Mouse (Mus musculus) T-cell, adult 2 months (primary cell): ENCODE results near the gene Pou2f2.

Source experiments
- DNase-seq: peaks from one replicate; pipeline ENCODE4 v3.0.0; 2022; ENCODE audit warnings: low spot score

Pou2f2 gene

DNA sequence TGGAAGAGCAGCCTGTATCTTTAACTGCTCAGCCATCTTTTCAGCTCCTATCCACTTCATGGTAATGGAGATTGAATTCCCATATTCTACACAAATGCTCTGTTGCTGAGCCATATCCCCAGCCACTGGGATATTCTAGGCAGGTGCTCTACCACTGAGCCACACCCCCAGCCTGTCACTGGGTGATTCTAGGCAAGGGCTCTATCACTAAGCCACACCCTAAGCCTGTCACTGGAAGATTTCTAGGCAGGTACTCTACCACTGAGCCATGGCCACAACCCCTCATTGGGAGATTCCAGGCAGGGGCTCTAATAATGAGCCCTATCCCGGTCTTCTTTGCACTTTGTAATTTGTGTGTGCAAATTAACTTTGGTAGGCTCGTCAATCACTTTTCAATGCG lies 15.6 kb upstream of the Pou2f2 start:
- no peak for DNase-seq

DNA sequence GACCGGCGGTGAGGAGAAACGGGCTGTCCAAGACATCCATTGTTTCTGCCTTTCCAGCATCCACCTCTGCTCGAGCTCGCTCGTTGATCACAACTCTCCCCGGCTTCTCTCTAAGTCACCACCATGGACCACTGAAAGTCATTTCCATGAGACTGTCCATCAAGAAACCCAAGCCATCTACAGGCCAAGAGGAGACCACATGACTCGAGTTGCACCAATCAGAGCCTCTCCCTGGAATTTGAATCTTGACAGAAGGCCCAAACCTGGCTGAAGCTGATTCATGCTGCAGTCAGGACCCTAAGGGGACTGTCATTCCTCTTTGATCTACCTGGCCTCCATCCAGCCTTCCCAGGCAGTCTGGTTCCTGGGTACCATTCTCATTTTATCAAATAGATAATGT lies 12.6 kb upstream of the Pou2f2 start:
- DNase-seq = no peak

DNA sequence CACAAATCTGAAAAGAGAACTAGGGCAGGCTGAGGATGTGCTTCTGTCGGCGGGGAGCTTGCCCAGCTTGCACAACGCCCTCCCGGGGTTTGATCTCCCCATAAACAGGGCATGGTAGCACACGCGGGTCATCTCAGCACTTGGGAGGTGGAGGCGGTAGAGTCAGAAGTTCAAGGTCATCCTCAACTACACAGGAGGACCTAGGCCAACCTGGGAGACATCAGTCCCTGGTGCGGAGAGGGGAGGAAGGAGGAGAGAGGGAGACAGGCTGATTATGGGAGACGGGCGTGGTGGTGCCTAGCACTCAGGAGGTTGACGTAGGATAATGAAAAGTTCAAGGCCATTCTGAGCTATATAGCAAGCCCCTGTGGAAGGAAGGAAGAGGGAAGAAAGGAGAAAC lies 11.3 kb upstream of the Pou2f2 start:
- DNase-seq = no peak

DNA sequence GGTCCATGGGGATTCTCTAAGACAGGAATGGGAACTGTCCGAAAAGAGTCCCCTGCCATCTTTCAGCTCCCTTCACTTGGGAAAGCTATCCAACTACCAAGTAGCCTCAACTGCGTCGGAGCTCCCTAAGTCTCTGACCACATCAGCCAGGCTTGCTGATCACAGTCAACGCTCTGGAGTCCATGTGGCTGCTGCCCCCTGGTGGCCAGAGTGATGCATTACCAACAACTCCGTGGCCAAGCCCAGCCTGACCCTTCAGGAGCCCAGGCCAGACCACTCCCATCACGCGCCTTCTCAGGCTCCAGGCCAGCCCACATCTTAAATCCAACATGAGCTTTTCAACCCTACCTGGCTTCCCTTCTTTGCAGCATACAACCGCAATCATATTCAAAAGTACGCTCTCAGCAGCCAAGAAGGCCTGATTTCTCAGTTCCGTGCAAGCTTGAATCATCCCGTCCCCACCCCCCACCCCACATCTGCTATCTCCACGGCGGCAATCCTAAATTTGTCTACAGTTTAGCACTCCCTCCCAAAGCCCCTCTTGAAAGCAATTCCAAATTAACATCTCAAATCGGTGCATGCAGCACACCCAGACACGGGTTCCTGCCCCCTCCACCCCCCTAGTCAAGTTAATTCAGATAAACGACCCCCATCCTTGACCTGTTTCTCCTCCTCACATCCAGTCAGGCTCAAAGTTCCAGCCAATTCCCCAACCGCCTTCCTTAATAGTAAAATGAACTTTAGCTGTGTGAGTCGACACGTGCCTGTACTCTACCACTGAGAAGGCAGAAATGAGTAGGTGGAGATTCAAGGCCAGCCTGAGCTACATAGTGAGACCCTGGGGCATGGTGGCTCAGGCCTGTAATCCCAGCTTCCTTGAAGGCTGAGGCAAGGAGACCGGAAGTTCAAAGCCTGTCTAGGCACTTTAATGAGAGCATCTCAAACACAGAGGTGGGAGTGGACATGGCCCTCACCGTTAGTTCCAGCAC lies 8.4 kb upstream of the Pou2f2 start:
- peak; percentile 71 for DNase-seq

DNA sequence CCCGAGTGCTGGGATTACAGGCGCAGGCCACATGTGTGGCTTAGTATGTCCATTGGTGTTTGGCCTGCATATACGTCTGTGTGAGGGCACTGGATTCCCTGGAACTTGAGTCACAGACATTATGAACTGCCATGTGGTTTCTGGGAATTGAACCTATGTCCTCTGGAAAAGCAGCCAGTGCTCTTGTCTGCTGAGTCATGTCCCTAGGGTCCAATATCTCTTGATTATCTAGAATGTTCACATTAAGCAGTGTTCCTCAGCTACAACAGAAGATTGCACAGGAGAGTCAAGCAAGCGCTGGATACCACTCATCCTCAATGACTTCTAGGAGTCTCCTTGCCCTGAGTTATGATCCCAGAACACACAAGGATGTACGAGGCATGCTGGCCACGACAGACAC lies 4.6 kb upstream of the Pou2f2 start:
- no peak for DNase-seq

DNA sequence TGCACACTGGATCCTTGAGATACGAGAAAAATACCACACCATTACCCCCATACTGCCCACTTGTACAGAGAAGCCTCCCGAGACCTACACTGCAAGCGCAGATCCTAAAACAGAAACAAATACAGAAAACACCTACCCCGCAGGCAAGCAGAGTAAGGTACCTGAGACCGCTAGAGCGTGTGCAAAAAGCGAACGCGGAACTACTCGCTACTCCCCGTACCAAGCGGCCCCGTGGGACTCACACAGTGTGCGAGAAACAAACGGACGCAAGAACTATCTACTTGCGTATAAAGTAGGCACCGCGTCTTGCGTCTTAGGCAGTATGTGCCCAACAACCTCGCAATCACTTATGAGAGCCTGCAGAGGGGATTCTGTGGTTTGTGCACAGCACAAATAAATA lies 2.3 kb upstream of the Pou2f2 start:
- peak; percentile 21 for DNase-seq

DNA sequence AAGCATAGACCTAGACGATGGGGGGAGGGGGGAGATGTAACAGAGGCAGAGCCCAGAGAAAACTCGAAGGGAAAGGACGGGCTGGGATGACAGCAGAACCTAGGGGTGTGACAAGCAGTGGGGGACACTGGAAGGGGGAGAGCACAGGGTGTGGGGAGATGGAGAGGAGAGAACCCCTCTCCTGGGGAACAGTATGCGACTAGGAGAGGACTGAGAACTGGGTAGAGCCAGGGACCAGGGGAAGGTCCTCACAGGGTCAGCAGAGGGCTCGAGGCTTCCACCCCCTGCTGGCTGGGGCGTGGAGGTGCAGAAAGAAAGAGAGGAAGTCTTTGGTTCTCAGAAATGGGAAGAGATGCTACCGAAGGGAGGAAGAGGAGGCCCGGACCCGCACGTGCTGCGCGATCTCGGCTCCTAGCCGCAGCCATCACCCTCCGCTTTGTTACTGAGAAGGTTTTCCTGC lies 1.8 kb upstream of the Pou2f2 start:
- DNase-seq = peak; percentile 43

DNA sequence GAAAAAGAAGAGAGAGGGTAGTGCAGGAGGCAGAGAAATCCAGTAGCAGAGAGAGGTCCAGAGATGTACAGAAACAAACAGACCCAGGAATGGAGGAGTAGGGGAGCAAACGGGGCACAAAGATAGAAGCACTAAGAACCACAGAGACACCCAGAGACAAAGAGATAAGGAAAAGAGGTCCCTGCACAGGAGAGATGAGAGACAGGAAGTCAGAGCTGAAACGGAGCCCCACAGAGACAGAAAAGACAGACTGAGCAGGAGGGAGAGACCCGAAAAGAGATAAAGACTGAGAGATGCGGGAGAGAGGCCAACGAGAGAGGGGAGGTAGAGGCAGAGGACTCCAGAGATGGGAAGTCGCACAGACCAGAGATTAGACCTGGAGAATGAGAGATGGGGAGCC lies 986 bp upstream of the Pou2f2 start:
- no peak for DNase-seq

DNA sequence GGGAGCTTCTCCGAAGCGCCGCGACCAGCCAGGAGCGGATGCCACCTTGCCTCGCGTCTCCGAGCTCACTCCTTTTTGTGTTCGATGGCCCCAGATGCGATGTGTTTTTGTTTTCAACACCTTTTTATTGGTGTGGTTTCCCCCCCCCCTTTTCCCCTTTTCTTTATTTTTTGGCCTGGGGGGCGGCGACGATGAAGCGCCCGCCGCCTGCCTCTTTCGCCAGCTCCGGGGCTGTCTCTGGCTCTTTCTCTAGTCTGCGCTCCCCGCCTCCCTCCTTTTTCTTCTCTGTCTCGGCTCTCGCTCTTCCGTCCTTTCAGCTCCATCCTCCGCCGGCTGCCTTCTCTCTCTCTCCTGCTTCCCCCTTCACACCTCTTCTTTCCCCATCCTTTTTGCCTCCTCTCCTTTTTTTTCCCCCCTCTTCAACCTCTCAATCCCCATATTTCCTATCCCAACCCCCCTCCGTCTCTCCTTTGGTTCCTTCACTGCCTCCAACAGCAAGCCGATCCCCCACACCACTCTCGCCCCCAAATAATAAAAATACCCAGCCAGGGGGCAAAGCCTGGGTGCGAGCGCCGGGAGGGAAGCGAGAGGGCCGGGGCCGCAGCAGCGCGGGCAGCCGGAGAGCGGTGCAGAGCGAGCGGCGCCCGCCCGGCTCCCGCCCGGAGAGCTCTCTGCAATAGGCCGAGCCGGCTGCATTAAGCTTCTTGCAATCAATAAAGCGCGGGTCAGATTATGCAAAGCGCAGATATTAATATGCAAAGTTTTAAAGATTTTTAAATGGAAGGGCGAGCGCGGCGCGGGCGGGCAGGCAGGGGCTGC lies 530 bp downstream of the Pou2f2 start:
- no peak for DNase-seq

DNA sequence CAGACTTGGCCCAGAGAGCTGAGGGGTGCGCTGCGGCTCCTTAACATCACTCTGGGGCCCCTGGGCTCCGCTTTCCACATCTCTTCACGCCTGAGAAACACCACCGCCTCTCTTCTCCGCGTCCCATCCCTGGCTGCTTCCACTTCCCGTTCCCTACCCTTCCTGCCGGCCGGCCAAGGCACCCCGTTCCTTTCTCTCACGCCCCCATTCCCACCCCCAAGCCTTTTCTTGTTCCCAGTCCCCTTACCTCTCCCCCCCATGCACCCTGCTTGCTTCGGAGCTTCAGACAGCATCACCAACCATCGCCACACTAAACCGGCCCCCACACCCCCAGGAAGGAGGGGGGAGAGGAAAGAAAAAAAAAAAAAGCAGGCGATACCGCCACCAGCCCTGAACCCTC lies 1.2 kb downstream of the Pou2f2 start:
- DNase-seq = no peak

DNA sequence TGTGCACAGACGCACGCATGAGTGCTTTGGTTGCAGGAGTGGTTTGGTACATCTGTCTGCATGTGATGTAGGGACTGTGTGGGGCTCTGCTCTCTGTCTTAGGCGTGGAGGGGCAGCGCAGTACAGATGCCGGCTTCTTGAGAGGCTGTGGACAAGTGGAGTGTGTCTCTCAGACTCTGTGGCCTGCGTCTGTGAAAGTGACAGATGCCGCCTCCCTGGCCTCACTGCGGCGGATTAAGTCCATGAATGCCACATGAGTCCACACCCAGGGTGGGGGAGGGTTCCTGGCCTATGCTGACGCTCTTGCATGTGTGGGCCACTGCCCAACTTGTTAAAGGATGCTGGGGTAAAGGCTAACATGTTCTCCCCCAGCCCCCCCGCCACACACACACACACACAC lies 5.2 kb downstream of the Pou2f2 start:
- no peak for DNase-seq

DNA sequence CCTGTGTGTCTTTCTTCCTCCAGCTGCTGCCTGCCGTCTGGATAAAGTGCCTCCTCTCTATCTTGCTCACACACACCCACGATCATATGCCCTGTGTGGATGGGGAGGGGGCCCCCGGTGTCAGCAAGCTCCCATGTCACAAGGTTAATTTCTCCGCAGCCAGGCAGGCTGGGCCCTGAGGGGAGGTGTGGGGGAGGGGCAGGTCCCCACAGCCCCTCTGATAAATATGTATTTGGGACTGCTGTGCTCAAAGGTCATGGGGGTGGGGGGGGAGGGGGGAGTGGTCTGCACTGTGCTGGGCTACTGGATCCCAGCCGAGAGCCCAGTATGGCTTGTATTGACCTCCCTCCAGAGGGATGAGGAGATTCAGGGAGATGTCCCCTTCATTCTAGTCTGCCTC lies 6.9 kb downstream of the Pou2f2 start:
- DNase-seq = no peak

DNA sequence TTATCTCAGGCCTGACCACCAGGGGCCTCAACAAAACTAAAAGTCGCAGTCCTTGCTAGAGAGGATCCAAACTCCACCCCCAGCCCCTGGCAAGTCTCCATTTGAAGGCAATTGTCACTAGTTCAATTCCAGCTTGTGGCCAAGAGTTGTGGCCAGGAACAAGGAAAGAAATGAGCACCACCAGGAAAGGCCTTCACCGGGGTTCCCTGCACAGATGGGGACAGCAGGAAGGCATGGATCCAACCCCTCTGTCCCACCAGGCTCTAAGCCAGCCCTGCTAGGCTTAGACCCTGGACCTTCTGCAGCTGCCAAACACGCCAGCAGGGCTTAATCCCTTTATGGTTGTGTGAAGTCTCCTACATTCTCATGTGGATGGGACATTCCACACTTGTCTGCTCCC lies 8.9 kb downstream of the Pou2f2 start:
- DNase-seq = no peak

DNA sequence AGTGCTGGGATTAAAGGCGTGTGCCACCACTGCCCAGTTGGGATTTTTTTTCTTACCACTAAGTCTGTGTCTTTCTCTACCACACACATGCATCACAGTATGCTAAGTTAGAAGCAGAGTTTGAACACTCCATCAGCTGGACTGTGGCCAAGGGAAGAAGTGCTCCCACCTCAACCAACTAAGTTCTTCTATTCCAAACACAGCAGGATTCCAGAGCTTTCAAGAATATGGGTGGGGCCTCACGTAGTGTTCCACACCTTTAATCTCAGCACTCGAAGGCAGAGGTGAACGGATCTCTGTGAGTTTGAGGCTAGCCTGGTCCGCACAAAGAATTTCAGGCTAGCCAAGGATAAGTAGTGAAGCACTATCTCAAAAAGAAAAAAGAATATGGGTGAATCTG lies 13.4 kb downstream of the Pou2f2 start:
- no peak for DNase-seq

DNA sequence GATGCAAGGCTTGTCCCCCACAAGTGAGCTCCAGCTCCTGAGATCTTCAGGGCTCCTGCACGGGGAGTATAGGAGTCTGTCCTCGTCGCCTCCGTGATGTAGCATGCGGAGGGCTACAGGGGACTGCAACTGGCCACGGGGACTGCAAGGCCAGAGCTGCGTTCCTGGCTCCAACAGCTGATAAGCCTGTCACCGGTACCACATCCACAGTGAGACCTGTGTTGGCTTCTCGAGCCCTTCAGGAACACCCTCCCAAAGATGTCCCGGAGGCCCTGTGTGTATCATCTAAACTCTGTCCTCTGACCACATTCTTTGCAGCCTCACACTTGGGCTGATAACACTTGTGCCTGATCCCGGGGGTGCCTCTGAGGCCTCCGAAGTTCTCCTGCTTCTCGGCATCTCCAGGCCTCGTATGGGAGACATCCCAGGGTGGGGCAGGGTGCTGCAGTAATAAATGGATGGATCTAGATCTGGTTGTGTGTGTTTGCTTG lies 23.3 kb downstream of the Pou2f2 start:
- no peak for DNase-seq

DNA sequence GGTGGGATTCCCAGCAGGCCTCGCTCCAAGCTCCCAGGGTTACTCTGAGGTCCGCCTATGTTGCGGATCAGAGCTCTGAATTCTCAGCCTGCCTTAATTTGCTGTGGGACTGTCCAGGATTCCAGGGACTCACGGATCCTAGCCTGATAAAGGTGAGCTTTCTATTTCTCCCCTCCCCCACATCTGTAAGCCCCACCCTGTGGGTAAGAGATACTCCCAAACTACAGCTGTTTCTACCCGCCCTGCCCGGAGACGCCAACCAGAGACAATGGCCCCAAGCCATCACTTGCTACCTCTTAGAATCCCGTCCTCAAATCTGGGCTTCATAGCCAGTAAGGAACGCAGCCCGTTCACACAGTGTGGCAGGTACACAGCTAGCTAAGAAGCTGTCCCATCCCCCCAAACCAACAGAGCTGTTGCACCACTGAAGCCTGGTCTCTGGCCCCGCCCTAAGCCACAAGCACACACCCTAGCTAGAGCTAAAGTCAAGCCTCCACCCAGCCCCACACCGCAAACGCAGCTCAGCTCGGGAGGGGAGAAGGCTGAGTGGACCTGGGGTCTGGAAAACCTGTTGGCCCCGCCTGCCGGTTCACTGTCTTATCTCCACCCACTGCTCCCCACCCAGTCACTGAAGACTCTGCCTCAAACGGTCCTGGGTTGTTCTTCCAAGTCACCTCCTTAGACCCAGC lies 23.9 kb downstream of the Pou2f2 start:
- DNase-seq = peak; percentile 80

DNA sequence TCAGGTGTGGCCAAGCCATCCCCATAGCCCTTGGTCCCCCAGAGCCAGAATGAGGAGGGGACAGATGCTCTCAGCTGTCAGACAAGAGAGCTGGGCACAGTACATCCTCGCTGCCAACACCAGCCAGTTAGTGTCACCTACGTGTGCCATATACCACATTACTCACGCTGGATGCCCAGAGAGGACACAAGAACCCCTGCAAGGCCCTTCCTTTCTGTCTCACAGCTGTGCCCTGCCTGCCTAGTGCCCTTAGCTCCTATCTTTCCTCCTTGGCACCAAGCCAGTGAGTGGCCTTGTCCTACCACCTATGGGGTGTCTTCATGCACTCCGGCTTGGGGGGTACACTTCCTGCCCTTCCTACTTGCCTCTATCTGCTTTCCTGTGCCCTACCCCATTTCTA lies 24.9 kb downstream of the Pou2f2 start:
- peak; percentile 23 for DNase-seq

DNA sequence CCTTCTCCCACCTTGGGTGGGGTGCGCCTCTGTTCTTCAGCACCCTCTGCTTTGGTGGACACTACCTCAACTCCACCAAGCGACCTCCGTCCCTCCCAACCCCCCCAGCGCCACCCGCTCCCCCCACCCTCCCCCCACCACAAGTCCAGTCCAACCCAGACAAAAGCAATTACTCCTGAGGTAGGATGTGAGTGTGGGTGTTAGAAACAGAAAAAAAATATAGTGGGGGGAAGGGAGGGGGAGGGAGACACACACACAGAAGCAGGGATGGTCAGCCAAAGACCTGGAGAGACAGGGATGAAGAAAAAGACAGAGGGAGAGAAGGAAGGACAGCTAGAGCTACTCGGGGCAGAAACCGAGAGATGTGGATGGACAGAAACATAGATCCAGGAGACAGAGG lies 25.7 kb downstream of the Pou2f2 start:
- DNase-seq = no peak

DNA sequence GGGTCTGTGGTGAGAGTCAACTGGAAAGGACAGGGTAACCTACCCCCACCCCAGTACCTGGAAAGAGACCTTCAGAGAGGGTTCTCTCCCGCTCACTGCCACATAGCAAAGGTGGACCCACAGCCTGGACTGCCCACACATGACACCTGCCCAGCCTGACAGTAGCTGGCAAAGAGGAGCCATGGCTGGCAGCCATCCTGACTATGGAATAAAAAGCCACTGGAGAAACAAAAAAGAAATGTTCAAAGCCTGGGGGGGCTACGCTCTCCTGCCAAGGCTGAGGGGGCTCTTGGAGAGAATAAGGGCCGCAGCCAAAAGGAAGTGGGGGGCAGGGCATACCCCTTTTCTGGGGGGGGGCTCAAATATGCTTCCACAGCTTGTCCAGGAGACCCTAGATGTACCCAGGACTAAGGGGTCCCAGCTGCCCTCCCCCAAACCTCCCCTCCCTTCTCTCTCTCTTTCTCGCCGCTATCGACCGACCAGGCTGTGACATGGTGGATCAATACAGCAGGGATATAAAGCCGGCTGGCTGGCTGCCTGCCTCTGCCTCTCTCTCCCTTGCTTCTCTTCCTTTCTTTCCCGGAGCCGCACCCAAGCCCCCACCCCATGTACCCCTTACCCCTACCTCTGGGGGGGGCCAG lies 27.5 kb downstream of the Pou2f2 start:
- no peak for DNase-seq

DNA sequence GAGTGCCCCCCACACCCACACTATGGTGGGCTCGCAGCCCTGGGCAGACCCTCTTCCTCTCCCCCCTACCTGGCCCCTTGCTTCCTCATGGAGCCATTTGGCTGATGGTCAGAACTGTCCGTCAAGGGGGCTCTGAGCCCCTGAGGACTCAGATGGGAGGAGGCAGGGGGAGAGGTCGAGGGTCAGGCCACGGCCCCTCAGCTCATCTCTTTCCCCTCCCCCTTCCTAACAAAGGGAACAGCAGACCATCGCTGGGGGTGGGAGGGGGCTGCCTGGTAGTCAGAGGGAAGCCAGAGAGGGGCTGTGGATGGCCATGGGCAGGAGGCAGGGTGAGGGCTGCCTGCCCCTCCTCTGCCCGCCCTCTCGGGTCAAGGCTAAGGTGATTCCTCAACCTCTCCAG lies 28.5 kb downstream of the Pou2f2 start:
- no peak for DNase-seq

DNA sequence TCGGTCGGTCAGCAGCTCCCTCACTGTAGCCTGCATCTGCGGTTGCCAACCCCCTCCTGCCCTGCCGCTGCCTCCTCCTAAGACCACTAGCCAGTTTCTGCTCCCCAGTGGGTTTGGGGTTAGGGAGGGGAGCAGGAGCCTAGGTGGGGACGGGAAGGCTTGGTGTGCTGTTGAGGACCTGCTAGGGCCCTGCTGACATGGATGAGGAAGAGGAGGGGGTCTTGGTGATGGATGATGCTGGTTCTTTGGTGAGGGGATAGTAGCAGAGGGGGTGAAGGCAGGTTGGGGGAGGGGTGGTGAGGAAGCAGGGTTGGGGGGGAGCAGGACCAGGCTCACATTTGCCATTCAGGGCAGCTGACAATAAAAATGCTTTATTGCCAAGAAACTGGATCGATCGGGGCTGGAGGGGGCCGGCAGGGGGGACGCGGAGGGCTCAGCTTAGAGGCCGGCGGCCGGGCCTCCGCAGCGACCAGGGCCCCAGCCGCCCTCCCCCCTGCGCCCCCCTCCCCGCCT lies 29.3 kb downstream of the Pou2f2 start:
- DNase-seq = no peak

DNA sequence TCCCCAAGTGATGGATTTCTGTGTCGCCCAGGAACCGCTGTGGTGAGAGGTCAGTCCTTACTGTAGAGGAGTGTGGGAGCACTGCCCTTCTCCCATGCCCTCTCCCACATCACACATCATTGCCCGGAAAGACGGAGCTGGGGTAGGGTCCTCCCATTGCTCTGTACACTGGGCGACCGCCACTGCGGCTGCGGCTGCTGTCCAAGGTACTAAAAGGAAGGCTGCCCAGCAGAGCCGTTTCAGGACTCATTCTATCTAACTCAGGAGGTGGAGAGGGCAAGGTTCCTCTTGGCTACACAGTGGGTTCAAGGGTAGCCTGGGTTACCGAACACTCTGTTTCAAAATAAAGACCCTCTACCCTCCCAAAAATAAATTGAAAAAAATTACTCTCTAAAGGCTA lies 33.6 kb downstream of the Pou2f2 start:
- no peak for DNase-seq
